30 mouse cellular contexts compared by ENCODE assay signal in the genomic region with DNA sequence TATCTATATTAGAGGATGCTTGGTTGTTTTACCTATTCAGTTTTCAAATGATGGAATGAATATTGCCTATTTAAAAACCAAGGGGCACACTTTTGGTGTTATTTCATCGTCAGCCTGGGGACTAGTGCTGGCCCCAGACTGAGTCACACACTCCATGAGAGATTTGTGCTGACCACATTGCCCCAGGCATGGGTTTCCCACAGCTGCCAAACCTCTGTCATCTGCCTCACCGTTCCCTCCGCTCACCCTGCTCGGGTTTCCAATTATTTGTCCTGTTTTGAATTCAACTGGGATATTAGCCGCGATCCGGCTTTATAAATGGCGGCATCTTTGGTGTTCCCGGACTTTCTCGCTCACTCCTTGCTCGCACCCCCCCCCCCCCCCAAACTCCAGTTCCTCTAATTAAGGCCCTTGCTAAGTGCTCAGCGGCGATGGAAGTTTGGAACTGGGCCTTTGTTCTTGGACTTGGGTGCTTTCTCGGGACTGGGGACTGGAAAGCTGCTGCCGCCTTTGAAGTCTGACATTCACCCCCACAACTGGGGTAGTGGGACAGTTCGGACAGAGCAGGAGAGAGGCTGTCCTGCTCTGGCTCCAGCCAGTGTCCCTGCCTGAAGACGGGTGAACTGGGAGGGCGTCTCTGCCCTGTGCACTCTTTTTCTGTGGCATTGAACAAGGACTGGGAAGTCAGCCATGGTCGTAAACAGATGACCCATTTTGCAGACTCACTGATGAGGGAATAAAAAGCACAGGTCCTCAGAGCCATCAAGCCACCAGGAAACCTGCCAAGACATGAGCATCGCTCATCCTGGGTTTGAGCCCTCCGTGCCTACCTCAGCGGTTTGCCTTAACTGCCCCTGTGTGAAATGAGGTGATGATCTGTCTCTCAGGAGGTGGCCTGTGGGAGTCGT.
DNase-seq lines count a peak whose midpoint lies in the region; ATAC-seq lines count a peak whose summit lies in the region.
"Had no signal": no experiment of that assay in that cellular context is flagged by ENCODE, and none has a peak within 500 bp of the region (broad histone marks: within the 10 kb centered on the region; RNA-seq: fewer than 3 reads in every experiment).

No protein-coding gene starts in this region.

- peak overlapping the region; percentile 31 for H3K4me2 ChIP-seq in forebrain, embryonic 16.5 days (ENCODE audit: low read length)
- H3K4me2 ChIP-seq: embryonic facial prominence, embryonic 13.5 days; heart, embryonic 12.5 days; liver, embryonic 15.5 days; lung, embryonic 15.5 days; neural tube, embryonic 13.5 days had no signal

- no peak overlapping the region for H3K4me3 ChIP-seq in forebrain, embryonic 10.5 days
- 0 out of 2 replicates have a peak overlapping the region, but pooled peaks have one; percentile 2 for H3K4me3 ChIP-seq in forebrain, embryonic 16.5 days (replicated peaks; ENCODE audit: low read length)
- H3K4me3 ChIP-seq: embryonic facial prominence, embryonic 13.5 days; heart, embryonic 12.5 days; left cerebral cortex, adult 2 months; liver, embryonic 15.5 days; lung, embryonic 15.5 days; megakaryocyte, embryonic 14.5 days; neural tube, embryonic 13.5 days had no signal

- no peaks in the 10 kb centered on the region for H3K9me3 ChIP-seq in forebrain, embryonic 10.5 days
- no peaks in the 10 kb centered on the region for H3K9me3 ChIP-seq in forebrain, embryonic 16.5 days (ENCODE audit: control insufficient read depth, low read length)
- H3K9me3 ChIP-seq: embryonic facial prominence, embryonic 13.5 days; heart, embryonic 12.5 days; liver, embryonic 15.5 days; lung, embryonic 15.5 days; megakaryocyte, embryonic 14.5 days; neural tube, embryonic 13.5 days had no signal

- intact Hi-C loops in left cerebral cortex, postnatal 36 days (cut with DNase I), result no loop called here

- DNase-seq in retina, postnatal 1 day, result peak; percentile 35
- DNase-seq in retina, embryonic 14.5 days (ENCODE audit: low spot score), result no peak
- DNase-seq in Muller cell, postnatal 12 days (ENCODE audit: inconsistent ontology term), result peak; percentile 86
- no peak for DNase-seq in forebrain, embryonic 10.5 days (ENCODE audit: extremely low spot score, low spot score)
- no peak for DNase-seq in adrenal gland, postnatal 14 days
- no peak for DNase-seq in left cerebral cortex, postnatal 36 days (ENCODE audit: low spot score in 2 of 2)
- DNase-seq in spleen, postnatal 10 days (ENCODE audit: low spot score in 2 of 2), result no peak
- DNase-seq: adrenal gland, postnatal 10 days; cerebellum, postnatal 14 days; gastrocnemius, postnatal 14 days; heart, adult 11 months; heart, postnatal 10 days; kidney, adult 2 months; layer of hippocampus, adult 9-11 months; left cerebral cortex, postnatal 4 days; liver; lung, postnatal 36 days; midbrain, embryonic 14.5 days; right cerebral cortex, postnatal 25 days; thymus, adult 18-20 months; thymus, postnatal 4 days had no signal

- no peak overlapping the region for H3K9ac ChIP-seq in forebrain, embryonic 16.5 days (replicated peaks; ENCODE audit: low read depth, low read length)
- H3K9ac ChIP-seq: embryonic facial prominence, embryonic 13.5 days; heart, embryonic 12.5 days; liver, embryonic 15.5 days; lung, embryonic 15.5 days; neural tube, embryonic 13.5 days had no signal

- WGBS in forebrain, embryonic 10.5 days, result 77% methylated on average over 23 of the region's 23 CpGs
- 35% methylated on average over 23 of the region's 23 CpGs for WGBS in forebrain, embryonic 16.5 days

- H3K4me1 ChIP-seq in forebrain, embryonic 10.5 days, result peaks cover 11% of the 10 kb centered on the region
- H3K4me1 ChIP-seq in forebrain, embryonic 16.5 days (replicated peaks; ENCODE audit: control insufficient read depth, insufficient read depth, low read length), result peaks cover 3% of the 10 kb centered on the region
- H3K4me1 ChIP-seq: heart, embryonic 12.5 days; liver, embryonic 15.5 days; lung, embryonic 15.5 days; megakaryocyte, embryonic 14.5 days; neural tube, embryonic 13.5 days had no signal

- no peak for ATAC-seq in forebrain, embryonic 16.5 days

- H3K36me3 ChIP-seq in forebrain, embryonic 10.5 days (replicated peaks), result no peaks in the 10 kb centered on the region
- no peaks in the 10 kb centered on the region for H3K36me3 ChIP-seq in forebrain, embryonic 16.5 days (ENCODE audit: control insufficient read depth, insufficient read depth)
- H3K36me3 ChIP-seq: embryonic facial prominence, embryonic 13.5 days; heart, embryonic 12.5 days; liver, embryonic 15.5 days; lung, embryonic 15.5 days; neural tube, embryonic 13.5 days had no signal

- H3K27me3 ChIP-seq in forebrain, embryonic 10.5 days (ENCODE audit: poor library complexity, severe bottlenecking), result peaks cover 20% of the 10 kb centered on the region; the same call in 1 of the 2 replicates
- no peaks in the 10 kb centered on the region for H3K27me3 ChIP-seq in forebrain, embryonic 16.5 days (replicated peaks; ENCODE audit: control insufficient read depth, insufficient read depth, low read length)
- H3K27me3 ChIP-seq: liver, embryonic 15.5 days; lung, embryonic 15.5 days; neural tube, embryonic 13.5 days had no signal

- peak overlapping the region; percentile 48; the same call in 1 of the 2 replicates for H3K27ac ChIP-seq in forebrain, embryonic 10.5 days
- no peak overlapping the region for H3K27ac ChIP-seq in forebrain, embryonic 16.5 days (ENCODE audit: low read length)
- H3K27ac ChIP-seq: embryonic facial prominence, embryonic 13.5 days; kidney, postnatal 0 days; left cerebral cortex, adult 2 months; liver, embryonic 15.5 days; lung, embryonic 15.5 days; neural tube, embryonic 13.5 days had no signal

Comparison
In these comparisons a context has a peak if more than half of its experiments do, and no peak if none do; other contexts are left out.
1. DNase-seq: peak in retina, postnatal 1 day (single experiment) and Muller cell, postnatal 12 days (single experiment); none in retina, embryonic 14.5 days (single experiment), forebrain, embryonic 10.5 days (single experiment), adrenal gland, postnatal 14 days (single experiment), left cerebral cortex, postnatal 36 days (0 of 2) and spleen, postnatal 10 days (0 of 2).